Mouse (Mus musculus) A20 (cell line): ENCODE data around the gene Armh1.
"Not testable (repeated sequence)": the region's sequence is repeated elsewhere in the genome, so short reads cannot be mapped to it uniquely, and the experiment has no call there.

Experiments used
- DNase-seq: peaks from one replicate; pipeline ENCODE4 v3.0.0-alpha.2; 2011; ENCODE audit warnings: low read depth, low spot score

Gene Armh1

GRCm38 (mm10) chr4:117221836-117222235, 30.1 kb downstream of the Armh1 start:
- no peak for DNase-seq

DNA sequence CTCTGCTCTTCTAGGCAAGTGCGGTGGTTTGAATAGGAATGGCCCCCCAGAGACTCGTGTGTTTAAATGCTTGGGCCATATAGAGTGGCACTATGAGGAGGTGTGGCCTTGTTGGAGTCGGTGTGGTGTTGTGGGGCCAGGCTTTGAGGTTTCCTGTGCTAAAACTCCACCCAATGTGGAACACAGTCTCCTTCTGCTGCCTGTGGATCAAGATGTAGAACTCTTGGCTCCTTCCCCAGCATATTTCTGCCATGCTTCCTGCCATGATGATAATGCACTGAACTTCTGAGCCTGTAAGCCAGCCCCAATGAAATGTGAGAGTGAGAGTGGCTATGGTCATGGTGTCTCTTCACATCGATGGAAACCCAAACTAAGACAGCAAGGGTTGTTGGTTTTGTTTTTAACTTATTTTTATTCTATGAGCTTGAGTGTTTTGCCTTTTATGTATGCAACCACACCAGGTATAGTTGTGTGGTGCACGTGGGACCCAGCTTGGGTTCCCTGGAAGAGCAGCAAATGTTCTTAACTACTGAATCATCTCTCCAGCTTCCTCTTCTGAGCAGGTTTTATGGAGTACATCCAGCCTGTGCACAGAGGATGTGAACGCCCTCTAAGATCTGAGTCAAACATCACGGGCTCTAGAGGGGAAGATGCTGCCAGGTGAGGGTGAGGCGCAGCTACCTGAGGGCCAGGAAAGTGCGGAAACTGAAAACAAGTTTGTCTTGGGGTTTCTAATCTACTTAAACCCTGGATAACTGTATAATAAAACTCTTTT, 31.0 kb downstream of the Armh1 start:
- no peak for DNase-seq

DNA sequence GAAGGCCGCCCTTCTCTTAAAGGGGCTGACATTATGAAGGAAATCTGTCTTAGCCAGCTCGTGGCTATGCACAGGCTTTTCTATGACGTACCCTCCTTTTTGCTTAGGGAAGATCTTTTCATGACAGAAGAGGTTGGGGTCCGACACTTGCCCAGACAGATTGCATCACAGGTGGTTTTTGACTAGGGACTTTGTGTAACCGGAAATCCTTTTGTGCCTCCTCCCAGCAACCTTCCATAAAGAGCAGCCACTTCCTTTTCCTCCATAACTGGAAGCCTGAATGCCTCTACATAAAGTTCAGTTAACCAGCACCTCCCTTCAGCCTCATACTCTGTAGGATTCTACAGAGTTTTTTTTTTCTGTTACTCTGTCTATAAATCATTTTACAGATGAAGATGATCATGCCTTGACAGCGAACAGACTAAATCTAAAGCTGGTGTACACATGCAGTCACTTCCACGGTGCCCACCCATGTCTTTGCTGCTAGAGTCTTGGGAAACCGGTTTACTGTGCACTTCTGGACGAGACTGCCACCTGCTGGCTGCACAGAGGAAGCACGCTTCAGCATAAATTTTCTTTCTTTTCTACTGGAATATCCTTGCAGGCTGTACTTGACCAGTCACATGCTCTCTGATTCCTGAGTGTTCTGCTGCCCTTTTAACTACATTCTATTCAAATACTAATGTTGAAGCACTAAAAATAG, 33.3 kb downstream of the Armh1 start:
- DNase-seq, result peak; percentile 69

- DNase-seq, result no peak
Measured at GRCm38 (mm10) chr4:117217029-117217428, 34.9 kb downstream of the Armh1 start.

DNA sequence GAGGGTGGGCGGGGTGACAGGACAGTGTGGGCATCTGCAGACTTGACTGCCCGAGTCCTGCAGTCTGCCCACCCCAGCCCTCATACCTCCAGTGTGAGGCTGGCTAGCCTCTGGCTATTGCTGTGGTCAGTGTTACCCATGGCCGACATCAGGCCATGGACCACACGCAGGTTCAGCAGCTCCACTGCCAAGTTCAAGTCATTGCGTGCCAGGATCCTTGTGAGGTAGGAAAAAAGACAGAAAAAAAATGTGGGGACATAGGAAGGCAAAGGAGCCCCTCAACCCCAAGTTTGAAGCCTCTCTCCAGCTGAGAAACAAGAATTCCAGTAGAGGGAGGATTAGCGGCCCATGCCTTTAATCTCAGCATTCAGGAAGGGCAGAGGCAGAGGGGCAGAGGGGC, 37.7 kb downstream of the Armh1 start:
- no peak for DNase-seq

GRCm38 (mm10) chr4:117210147-117211074, 41.5 kb downstream of the Armh1 start:
- peak; percentile 94 for DNase-seq

DNA sequence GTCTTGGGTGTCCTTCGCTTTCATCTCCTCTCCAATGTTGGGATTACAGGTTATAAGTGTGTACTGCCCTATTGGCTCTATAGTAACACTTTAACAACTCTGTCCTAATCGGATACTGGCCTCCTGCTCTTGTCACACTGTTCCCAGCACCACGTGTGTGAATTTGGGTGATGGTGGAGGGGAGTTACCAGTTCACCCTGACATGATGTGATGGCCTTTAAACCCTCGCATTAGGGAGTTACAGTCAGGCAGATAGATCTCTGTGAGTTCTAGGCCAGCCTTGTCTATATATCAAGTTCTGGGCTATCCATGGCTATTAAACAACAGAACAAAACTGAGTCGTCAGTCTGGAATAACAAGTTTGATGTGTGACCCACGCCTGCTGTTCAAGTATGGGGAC, 42.3 kb downstream of the Armh1 start:
- peak; percentile 42 for DNase-seq

GRCm38 (mm10) chr4:117202992-117203354, 49.0 kb downstream of the Armh1 start:
- DNase-seq, result no peak

GRCm38 (mm10) chr4:117202046-117202991, 49.6 kb downstream of the Armh1 start:
- DNase-seq, result peak; percentile 90

GRCm38 (mm10) chr4:117191804-117192203, 60.1 kb downstream of the Armh1 start:
- DNase-seq, result peak; percentile 88

GRCm38 (mm10) chr4:117190660-117191059, 61.3 kb downstream of the Armh1 start:
- no peak for DNase-seq

GRCm38 (mm10) chr4:117189856-117190543, 61.9 kb downstream of the Armh1 start:
- peak; percentile 89 for DNase-seq

DNA sequence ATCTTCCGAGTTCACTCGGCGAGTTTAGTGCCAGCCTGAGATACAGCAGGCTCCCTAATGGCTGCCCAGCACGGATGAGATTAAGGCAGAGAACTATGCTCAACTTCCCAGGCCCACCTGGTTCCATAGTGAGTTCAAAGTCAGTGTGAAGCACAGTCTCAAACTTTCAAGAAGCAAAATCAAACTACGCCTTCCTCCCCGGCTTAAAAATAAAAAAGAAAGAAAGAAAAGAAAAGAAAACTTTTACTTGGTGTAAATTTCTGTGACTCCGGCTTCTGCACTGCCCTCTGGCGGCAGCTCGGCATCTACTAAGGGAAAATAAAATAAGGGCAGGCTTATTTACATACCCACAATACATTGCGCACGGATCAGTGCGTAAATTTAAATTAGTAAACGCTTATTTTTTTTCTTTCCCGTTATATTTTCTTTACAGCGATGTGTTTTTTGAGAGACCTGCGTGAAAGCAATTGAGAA, 62.5 kb downstream of the Armh1 start:
- DNase-seq, result peak; percentile 92

GRCm38 (mm10) chr4:117188969-117189368, 63.0 kb downstream of the Armh1 start:
- no peak for DNase-seq

- DNase-seq, result not testable (repeated sequence)
Measured at GRCm38 (mm10) chr4:117182759-117183096, 69.2 kb downstream of the Armh1 start.

- peak; percentile 95 for DNase-seq
Measured at GRCm38 (mm10) chr4:117181863-117182758, 69.8 kb downstream of the Armh1 start, which contains the start of gene Kif2c. Gene Kif2c (minus strand): TSS chr4:117182639.

DNA sequence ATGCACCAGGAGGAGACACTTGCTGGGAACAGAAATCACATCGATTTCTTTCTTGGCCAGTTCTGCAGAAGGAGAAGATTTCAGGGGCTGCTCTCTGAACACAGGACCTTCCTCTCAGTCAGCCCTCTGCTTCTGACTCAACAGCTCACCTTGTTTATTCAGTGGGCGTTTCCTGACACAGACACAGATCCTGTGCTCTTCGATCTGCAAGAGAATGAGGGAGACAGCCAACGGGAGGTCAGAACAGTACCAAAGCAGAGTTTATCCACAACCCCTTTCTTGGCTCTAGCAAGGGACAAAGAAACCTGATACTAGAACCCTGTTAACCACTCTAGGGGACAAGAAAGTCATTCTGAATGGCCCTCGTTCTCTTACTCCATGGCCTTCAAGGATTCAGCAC, 82.0 kb downstream of the Armh1 start:
- no peak for DNase-seq
